Comparison of ENCODE assay signal across 18 mouse cellular contexts in the genomic region with DNA sequence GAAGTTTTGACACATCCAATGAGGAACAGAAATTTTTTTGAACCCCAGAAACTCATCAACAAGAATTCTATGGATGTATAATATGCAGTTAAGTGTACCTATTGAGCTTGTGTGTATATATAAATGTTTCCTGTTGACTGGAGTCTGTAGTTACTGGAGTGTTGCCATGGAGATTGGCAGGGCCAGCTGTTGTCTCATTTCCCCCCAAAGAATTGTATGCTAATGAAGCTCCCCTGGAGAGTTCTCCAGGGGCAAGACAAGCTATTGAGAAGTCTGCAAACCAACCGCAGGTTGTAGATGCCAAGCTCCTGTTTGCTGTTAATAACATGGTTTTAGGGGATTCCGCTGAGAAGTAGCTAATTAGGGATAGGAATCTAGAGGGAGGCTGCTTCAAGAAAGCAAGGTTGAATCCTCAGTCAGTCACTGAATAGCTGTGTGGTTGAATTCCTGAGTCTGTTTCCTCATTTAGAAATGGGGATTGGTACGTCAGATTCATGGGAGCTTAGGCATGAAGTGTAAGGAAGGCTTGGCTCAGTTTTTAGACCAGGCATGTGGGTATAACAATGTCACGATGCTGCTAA.
DNase-seq lines count a peak whose midpoint lies in the region; ATAC-seq and TF ChIP-seq lines count a peak whose summit lies in the region.
"Had no signal": no experiment of that assay in that cellular context is flagged by ENCODE, and none has a peak within 500 bp of the region (broad histone marks: within the 10 kb centered on the region; RNA-seq: fewer than 3 reads in every experiment).

No protein-coding gene starts in this region.

- H3K36me3 ChIP-seq in forebrain, embryonic 12.5 days (replicated peaks) = no peaks in the 10 kb centered on the region
- H3K36me3 ChIP-seq in forebrain, embryonic 11.5 days (ENCODE audit: control insufficient read depth, insufficient read depth, low read length) = no peaks in the 10 kb centered on the region
- H3K36me3 ChIP-seq in lung, postnatal 0 days (ENCODE audit: insufficient read depth, low read length) = no peaks in the 10 kb centered on the region
- H3K36me3 ChIP-seq in midbrain, embryonic 12.5 days = no peaks in the 10 kb centered on the region
- H3K36me3 ChIP-seq: heart, embryonic 13.5 days had no signal

- WGBS in forebrain, embryonic 12.5 days = 43% methylated on average over 4 of the region's 4 CpGs
- 40% methylated on average over 4 of the region's 4 CpGs for WGBS in forebrain, embryonic 11.5 days
- 50% methylated on average over 4 of the region's 4 CpGs for WGBS in lung, postnatal 0 days
- 46% methylated on average over 4 of the region's 4 CpGs for WGBS in midbrain, embryonic 12.5 days

- H3K27ac ChIP-seq in forebrain, embryonic 12.5 days = 0 out of 2 replicates have a peak overlapping the region, but pooled peaks have one; percentile 43
- no peak overlapping the region for H3K27ac ChIP-seq in forebrain, embryonic 11.5 days (ENCODE audit: low read depth, low read length)
- H3K27ac ChIP-seq in lung, postnatal 0 days (ENCODE audit: low read length) = no peak overlapping the region
- peak overlapping the region; percentile 63; the same call in 1 of the 2 replicates for H3K27ac ChIP-seq in midbrain, embryonic 12.5 days (replicated peaks)
- H3K27ac ChIP-seq in layer of hippocampus, adult 2 months = no peak overlapping the region
- H3K27ac ChIP-seq: heart, embryonic 13.5 days; stomach, postnatal 0 days had no signal

- TF ChIP-seq CTCF in lung, postnatal 0 days (IDR thresholded peaks at IDR 0.05) = no peak
- no peak for TF ChIP-seq CTCF in layer of hippocampus, adult 2 months (conservative IDR thresholded peaks at IDR 0.05)

- peaks cover 6% of the 10 kb centered on the region for H3K27me3 ChIP-seq in forebrain, embryonic 12.5 days
- H3K27me3 ChIP-seq in forebrain, embryonic 11.5 days (ENCODE audit: control insufficient read depth, insufficient read depth, low read length) = no peaks in the 10 kb centered on the region
- H3K27me3 ChIP-seq in lung, postnatal 0 days (replicated peaks; ENCODE audit: insufficient read depth, low read length) = no peaks in the 10 kb centered on the region
- H3K27me3 ChIP-seq in midbrain, embryonic 12.5 days = peaks cover 14% of the 10 kb centered on the region; the same call in 1 of the 2 replicates
- H3K27me3 ChIP-seq: heart, embryonic 13.5 days had no signal

- no peak overlapping the region for H3K4me3 ChIP-seq in forebrain, embryonic 12.5 days (replicated peaks)
- H3K4me3 ChIP-seq in forebrain, embryonic 11.5 days (ENCODE audit: low read depth, low read length) = no peak overlapping the region
- H3K4me3 ChIP-seq in lung, postnatal 0 days (ENCODE audit: low read depth, low read length) = no peak overlapping the region
- no peak overlapping the region for H3K4me3 ChIP-seq in midbrain, embryonic 12.5 days
- H3K4me3 ChIP-seq in layer of hippocampus, adult 2 months = no peak overlapping the region
- H3K4me3 ChIP-seq: heart, embryonic 13.5 days had no signal

- no peaks in the 10 kb centered on the region for H3K9me3 ChIP-seq in forebrain, embryonic 12.5 days
- no peaks in the 10 kb centered on the region for H3K9me3 ChIP-seq in forebrain, embryonic 11.5 days (ENCODE audit: control insufficient read depth, low read length)
- no peaks in the 10 kb centered on the region for H3K9me3 ChIP-seq in lung, postnatal 0 days (ENCODE audit: low read length)
- H3K9me3 ChIP-seq in midbrain, embryonic 12.5 days = no peaks in the 10 kb centered on the region
- H3K9me3 ChIP-seq: heart, embryonic 13.5 days had no signal

- DNase-seq in forebrain, embryonic 11.5 days (ENCODE audit: low spot score) = no peak
- peak; percentile 18 for DNase-seq in lung, postnatal 0 days (ENCODE audit: low spot score)
- DNase-seq in lung, postnatal 4 days = no peak
- DNase-seq in retina, embryonic 14.5 days (ENCODE audit: low spot score) = peak; percentile 26
- DNase-seq in ovary, postnatal 36 days (ENCODE audit: low spot score) = no peak
- DNase-seq in layer of hippocampus, adult 2 months (ENCODE audit: low spot score in 2 of 2) = no peak
- DNase-seq: cerebellum, adult 2 months; heart, postnatal 4 days; kidney, adult 18-20 months; kidney, postnatal 14 days; layer of hippocampus, adult 9-11 months; liver; lung, adult 18-20 months; thymus, postnatal 25 days had no signal

- H3K9ac ChIP-seq in forebrain, embryonic 12.5 days = no peak overlapping the region
- H3K9ac ChIP-seq in forebrain, embryonic 11.5 days (ENCODE audit: low read length) = no peak overlapping the region
- no peak overlapping the region for H3K9ac ChIP-seq in lung, postnatal 0 days (replicated peaks; ENCODE audit: low read depth)
- no peak overlapping the region for H3K9ac ChIP-seq in midbrain, embryonic 12.5 days (replicated peaks)
- H3K9ac ChIP-seq: heart, embryonic 13.5 days had no signal

- H3K4me2 ChIP-seq in forebrain, embryonic 12.5 days = no peak overlapping the region
- no peak overlapping the region for H3K4me2 ChIP-seq in forebrain, embryonic 11.5 days (ENCODE audit: low read depth, low read length, severe bottlenecking)
- H3K4me2 ChIP-seq in lung, postnatal 0 days (replicated peaks; ENCODE audit: low read depth, low read length) = no peak overlapping the region
- H3K4me2 ChIP-seq in midbrain, embryonic 12.5 days (replicated peaks) = no peak overlapping the region
- H3K4me2 ChIP-seq: heart, embryonic 13.5 days had no signal

- H3K4me1 ChIP-seq in forebrain, embryonic 12.5 days = peaks cover 54% of the 10 kb centered on the region
- H3K4me1 ChIP-seq in forebrain, embryonic 11.5 days (replicated peaks; ENCODE audit: control insufficient read depth, insufficient read depth, low read length) = no peaks in the 10 kb centered on the region
- H3K4me1 ChIP-seq in lung, postnatal 0 days (ENCODE audit: insufficient read depth, low read depth, low read length) = no peaks in the 10 kb centered on the region; the same call in 1 of the 2 replicates
- peaks cover 61% of the 10 kb centered on the region for H3K4me1 ChIP-seq in midbrain, embryonic 12.5 days

- no peak for ATAC-seq in forebrain, embryonic 12.5 days (ENCODE audit: low FRiP score)
- no peak for ATAC-seq in forebrain, embryonic 11.5 days (replicated peaks; ENCODE audit: low FRiP score)
- ATAC-seq in lung, postnatal 0 days = 0 out of 2 replicates have a peak, but pooled peaks have one; percentile 40
- no peak for ATAC-seq in midbrain, embryonic 12.5 days (ENCODE audit: low FRiP score, low read depth)

- no peak; the same call in 1 of the 2 replicates for TF ChIP-seq EP300 in lung, postnatal 0 days (IDR thresholded peaks at IDR 0.05)

Comparison
In these comparisons a context has a peak if more than half of its experiments do, and no peak if none do; other contexts are left out.
1. H3K27ac ChIP-seq: peak in forebrain, embryonic 12.5 days (single experiment) and midbrain, embryonic 12.5 days (single experiment); none in forebrain, embryonic 11.5 days (single experiment), lung, postnatal 0 days (single experiment) and layer of hippocampus, adult 2 months (single experiment).
2. DNase-seq: peak in lung, postnatal 0 days (single experiment) and retina, embryonic 14.5 days (single experiment); none in forebrain, embryonic 11.5 days (single experiment), lung, postnatal 4 days (0 of 2), ovary, postnatal 36 days (single experiment) and layer of hippocampus, adult 2 months (0 of 2).